Mouse (Mus musculus) embryo, embryonic 10.5 days (tissue): ENCODE measurements around the gene Rap1gds1.

Experiments
- DNase-seq: peaks from one replicate; pipeline ENCODE4 v3.0.0-alpha.2; 2015; ENCODE audit warnings: low spot score

Gene Rap1gds1

DNA sequence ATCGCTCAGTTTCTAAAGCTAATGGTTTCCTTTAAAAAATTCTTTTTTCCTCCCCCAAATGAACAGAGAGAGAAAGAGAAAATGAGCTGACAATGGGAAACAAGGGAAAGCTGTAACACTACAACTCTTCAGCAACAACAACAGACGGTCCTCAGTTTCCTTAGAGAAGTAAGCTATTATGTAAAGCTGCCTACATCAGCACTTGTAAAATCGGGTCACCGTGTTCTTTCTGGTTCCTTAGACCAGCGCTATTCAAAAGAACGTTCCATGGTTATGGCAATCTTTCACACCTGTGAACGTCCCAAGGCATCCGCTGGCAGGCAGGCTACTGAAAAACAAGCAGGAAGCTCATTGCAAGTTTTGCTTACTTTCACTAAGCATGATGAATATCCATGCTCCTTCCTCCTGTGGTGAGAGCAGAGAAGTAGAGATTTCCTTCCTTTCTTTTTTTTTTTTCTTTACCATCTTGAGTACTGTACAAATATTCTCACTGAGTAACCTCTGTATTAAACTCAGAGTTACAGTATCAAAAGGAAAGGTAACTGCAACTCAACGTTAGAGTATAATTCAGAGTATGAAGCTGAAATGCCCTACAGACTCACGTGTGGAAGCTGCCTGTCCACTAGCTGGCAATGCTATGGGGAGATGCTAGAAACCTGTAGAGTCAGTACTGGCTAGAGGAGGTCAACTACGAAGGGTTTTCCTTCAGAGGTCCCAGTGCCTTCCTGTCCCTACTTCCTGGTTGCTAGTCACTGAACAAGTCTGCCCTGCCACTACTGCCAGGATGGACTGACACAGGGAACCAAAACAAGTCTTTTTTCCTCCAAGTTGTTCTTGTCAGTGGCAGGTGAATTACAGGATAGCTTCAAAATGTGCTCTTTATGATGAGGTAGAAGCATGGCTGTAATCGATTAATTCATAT lies 26.0 kb downstream of the Rap1gds1 start:
- DNase-seq: no peak

DNA sequence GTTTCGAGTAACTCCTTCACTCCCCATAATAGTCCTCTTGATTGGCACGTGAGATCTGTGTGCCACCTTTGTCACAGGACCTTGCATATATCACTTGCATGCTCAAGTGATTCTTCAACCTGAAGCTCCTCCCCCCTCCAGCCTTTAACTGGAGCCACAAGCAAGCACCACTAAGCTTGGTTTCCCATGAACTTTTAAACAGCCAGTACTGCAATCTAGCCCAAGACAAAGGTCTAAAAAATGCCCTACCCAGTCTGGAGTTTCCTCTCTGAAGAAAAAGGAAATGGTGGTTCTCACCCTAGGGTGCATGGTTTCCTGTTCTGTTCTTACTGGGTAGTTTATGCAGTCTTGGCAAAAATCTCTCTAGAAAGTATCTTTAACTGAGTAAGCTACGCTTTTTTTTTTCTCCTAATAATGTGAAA lies 32.6 kb downstream of the Rap1gds1 start:
- no peak for DNase-seq

DNA sequence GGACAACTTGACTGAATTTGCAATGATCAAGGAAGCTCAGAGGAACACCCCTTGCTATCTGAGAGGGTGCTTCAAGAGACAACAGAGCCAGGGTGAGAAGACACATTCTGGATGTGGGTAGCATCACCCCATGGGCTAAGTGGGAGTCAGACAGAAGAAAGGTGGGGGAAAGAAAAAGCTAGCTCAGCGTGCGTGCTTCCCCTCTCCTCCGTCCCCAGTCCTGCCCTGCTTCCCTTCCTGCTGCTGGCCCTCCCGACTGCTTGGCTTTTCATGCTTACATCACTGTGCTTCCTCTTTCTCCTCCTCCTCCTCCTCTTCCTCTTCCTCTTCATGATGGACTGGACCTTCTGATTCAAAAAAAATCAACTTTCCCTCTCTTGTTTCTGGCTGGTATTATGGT lies 33.1 kb downstream of the Rap1gds1 start:
- no peak for DNase-seq

DNA sequence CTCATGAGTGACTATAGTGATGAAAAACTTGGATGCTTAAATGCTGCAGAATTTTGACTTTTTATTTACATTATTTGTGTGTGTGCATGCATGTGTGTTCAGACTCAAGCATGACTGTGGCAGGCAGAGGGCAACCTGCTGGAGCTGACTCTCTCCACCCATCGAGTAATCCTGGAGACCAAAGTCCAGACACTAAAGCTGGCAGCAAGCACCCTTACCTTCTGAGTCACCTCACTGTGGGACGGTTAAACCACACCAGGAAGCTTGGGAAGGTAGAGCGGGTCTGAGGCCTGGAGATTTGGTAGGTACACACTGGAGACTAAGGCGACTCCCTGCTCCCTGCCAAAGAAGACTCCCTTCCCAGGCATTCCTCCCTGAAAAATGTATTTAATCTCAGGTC lies 38.0 kb downstream of the Rap1gds1 start:
- DNase-seq: no peak

DNA sequence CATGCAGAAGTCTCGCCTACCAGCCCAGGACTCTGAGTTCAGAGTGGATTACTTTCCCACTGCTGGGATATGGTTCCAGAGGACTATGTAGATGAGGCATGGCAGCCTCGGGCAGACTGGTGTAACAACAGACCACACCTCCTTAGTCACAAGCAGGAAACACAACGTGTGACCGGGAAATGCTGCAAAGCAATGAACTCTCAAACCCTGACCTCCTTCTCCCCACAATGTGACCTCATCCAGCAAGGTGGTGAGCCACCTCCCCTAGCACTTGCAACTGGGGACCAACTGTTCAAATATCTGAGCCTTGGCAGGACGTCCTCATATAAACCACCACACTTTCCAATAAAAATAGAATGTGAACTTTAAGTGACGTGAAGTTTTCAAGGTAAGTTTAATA lies 41.8 kb downstream of the Rap1gds1 start:
- DNase-seq: no peak

DNA sequence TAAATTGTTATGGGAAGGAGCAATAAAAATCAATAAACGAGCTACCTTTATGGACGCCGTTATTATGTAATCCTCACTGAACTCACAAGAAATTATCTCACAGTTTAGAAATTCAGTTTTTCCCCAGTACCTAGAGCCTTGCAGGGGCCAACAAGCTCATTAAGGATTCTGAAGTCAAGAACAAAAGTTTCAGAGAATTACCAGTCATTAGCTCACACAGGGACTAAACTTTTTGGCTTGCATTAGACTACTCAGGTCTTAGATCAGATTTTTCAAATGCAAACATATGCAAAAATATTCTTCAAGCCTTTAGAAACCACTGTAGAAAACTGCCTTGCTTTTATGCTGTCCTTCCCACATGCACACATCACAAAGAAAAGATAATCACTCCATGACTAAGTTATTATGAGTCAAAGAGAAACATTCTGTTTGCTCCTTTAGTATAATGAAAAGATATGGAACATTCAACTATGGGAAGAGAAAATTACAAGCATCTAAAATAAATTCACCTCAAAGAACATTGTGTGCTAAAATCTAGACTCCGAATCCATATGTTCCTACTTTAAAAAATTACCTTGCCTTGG lies 44.3 kb downstream of the Rap1gds1 start:
- no peak for DNase-seq

DNA sequence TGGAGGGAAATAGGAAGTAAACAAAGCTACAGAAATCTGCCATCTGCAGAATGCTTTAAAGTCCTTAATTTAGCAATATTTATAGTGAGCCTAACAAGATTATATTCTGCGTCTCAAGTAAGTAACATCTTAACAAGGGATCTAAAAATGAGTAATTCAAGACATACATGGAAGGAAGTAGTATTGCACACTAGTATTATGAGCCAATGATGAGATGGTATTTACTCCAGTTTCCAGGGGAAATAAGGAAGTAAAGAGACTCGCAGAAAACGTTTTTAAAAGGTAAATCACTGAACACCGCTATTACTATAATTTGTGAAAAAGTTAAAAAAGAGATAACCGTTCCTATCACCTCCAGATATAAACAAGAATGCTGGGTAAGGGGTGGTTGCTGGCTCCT lies 49.9 kb downstream of the Rap1gds1 start:
- no peak for DNase-seq

DNA sequence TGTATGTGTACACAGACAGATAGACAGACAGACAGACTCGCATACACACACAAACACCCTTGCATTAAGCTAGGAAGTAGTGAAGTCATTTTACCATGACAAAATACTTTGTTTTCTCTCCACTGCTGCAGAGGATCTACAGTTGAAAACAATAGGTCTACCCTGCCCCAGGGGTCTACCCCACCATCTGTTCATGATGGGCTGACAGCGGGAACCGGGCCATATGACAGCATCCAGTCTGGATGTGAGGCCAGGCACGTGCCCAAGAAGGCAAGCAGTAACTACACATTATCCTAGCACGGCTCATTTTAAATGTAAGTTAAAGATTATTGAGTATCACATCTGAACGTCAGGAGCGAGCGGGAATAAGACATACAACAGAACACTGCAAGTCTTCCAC lies 51.4 kb downstream of the Rap1gds1 start:
- peak; percentile 37 for DNase-seq

DNA sequence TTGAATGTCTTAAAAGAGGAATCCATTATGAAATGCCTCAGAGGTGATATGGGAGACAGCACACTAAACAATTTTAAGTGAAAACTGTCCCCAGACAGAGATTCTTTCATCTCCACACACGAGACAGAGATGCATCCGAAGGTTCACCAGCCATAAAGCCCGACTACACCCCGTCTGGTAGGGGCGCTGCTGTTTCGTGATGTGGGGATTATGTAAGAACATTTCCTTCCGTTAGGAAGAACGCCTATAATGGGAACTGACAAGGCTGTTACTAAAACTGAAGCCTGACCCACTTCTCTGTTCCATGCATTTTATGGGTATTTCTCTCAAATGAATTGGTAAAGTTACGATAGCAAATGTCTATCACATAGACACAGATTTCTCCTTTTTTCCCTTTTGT lies 62.6 kb downstream of the Rap1gds1 start:
- no peak for DNase-seq

DNA sequence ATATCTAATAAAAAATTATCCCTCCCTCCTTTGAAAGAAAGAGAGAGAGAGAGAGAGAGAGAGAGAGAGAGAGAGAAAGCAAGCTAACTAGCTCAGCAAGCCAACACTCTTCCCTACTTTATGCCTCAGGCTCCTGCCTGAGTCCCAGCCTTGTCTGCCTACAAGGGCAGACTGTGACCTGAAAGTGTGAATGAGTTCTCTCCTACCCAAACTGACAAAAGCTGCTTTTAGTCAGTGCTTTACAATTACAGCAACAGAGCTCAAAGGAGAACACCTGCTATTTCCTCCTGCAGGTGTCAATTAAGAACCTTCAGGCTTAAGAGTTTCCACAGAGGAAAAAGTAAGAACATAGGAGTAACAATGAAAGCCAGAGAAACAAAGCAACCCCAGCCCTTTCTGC lies 69.3 kb downstream of the Rap1gds1 start:
- no peak for DNase-seq

DNA sequence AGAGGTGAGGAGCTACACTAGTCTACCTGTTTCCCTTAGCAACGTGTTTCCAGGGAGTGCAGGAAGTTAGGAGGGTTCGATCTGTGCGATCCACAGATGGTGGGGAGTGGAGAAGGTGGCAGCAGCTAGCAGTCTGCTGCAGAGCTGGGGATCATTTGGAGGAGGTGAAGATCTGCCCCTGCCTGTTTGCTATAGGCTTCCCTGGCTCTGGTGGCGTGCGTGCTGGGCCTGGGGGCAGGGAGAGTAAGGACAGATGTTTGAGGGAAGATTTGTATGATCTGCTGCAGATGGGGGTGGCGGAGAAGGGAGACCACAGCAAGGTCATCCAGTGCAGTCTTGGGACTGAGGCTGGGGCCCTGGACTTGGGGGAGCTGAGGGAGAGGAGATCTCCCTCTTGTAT lies 72.2 kb downstream of the Rap1gds1 start:
- no peak for DNase-seq

DNA sequence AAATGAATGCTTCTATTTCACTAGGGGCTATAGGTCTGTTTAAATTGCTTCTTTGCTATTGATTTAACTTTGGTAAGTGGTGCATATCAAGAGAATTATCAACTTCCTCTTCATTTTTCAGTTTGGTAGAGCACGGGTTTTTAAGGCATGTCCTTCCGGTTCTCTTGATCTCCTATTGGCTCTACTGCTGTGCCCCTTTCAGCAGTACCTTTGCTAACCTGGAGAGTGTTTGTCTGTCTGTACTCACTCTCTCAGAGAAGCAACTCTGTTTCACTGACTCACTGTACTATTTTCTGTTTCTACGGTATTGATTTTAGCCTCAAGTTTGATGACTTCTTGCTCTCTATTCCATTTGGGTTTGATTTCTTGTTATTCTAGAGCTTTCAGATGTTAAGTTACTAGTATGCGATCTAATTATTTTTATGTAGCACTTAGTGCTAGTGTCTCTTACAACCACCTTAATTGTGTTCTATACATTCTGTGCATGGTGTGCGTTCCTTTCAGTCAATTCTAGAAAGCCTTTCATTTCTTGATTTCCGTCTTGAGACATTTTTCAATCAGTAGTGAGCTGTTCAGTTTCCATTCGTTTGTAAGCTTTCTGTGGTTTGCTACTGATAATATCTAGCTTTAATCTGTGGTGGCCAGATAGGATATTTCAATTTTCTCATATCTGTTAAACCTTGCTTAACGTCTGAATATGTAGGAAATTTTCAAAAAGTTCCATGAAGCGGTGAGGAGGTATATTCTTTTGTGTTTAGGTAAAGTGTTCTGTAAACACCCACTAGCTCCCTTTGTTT lies 74.7 kb downstream of the Rap1gds1 start:
- no peak for DNase-seq

DNA sequence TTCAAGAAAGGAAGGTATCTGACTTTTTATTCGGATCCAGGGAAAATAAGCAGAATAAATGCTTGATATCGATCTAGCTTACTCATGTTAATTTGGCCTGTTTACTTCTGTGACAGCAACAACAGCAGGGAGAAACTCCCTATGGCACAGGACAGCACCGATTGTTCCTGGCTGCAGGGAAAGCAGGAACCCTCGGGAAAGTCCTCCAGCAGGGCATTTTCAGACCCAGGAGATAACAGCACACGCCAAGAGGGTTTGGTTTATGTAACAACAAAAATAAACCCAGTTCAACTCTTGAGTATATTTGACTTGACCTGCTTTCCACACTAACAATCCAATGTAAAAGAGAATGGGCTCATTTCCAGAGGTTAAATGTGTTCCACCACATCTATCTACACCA lies 81.5 kb downstream of the Rap1gds1 start:
- DNase-seq: no peak

DNA sequence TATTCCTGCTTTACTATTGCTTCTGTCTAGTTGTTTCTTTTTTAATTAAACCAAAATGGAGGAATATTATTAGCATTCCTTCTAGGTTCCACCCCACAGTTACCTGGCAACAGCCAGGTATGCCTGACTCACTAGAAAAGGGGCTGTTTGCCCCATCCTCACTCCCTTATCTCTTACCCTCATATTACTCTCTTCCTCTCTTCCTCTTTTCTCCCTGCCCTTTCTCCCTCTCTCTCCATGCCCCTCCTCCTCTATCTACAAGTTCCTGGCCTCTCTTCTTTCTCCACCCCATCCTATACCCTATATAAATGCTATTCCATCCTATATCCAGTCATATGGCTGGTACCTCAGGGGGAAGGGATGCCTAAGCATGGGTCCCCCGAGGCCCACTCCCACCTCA lies 83.6 kb downstream of the Rap1gds1 start:
- DNase-seq: no peak

DNA sequence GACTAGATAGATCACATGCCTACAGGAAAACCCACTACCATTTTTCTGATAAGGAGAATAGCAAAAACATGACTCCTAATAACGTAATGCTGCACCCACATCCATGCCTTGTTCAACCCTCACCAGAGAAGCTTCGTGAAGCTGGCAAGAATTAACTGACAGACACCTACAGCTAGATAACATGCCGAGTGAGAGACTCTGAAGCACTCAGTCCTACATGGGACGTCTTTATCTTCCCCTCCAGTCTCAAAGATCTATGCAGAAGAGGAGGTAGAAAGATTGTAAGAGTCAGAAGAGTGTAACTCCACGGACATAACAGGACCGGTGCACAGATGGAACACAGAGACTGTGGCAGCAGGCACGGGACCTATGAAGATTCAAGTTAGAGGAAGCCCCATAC lies 85.9 kb downstream of the Rap1gds1 start:
- DNase-seq: no peak

DNA sequence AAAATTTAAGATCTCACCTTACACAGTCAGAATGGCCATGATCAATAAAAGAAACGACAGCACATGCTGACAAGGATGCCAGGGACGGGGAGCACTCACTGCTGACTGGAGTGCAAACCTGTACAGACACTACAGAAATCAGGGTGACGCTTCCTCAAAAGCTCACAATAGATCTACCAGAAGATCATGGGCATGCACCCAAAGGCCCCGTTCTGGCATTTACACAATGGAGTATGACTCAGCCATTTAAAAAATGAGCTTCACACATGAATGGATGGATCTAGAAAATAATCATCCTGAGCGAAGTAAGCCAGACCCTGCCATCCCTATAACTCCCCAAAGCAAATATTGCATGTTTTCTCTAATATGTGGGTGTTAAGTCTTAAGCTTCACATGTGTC lies 87.0 kb downstream of the Rap1gds1 start:
- no peak for DNase-seq

DNA sequence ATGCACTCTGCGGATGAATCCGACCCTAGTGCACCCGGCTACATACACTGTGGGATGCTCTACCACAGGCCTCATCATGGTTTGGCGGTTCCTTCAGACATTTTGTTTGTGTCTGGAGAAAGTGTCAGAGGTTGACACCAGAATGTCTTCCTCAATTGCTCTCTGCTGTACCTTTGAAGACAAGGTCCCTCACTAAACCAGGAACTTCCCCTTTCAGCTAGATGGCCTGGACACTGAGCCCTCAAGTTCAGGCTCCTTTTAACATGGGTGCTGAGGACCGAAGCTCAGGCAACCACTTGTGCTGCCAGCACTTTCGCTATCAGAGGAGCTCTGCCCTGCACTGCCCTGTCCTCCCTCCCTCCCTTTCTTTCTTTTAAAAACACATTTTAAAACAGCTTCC lies 92.8 kb downstream of the Rap1gds1 start:
- DNase-seq: no peak

DNA sequence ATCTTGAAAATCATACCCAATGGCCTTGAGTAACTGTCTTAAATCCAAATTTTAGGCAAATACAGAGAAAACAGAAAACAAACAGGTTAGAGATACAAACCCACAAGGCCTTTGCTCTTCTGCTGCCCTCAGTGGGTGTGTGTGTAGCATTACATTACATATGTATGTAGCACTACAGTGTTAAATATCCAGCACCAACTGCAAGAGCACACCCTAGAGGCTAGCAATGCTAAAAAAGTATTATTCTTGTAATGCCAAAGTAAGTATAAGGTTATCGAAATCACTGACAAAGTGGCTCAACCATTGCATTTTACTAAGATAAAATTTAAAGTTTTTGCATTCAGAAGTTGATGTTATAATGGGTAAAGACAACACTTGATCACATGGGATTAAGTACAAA lies 97.6 kb downstream of the Rap1gds1 start:
- no peak for DNase-seq

DNA sequence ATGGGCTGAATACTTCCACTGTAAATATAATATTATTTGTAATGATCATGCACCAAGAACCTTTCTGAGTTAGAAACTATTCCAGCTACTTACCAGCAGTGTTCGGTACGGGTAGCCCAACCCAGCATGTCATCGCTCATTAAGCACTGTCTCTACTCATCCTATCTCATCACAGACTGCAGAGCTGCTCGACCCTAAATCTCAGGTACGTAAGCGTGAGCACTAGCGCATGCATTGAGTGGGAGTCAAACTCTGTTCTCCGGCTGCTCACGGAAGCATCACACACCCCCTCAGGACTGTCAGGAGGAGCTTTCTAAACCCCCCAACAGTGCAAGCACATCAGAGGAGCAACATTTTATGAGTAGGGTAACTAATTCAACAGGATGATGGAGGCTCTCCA lies 107.4 kb downstream of the Rap1gds1 start:
- no peak for DNase-seq

DNA sequence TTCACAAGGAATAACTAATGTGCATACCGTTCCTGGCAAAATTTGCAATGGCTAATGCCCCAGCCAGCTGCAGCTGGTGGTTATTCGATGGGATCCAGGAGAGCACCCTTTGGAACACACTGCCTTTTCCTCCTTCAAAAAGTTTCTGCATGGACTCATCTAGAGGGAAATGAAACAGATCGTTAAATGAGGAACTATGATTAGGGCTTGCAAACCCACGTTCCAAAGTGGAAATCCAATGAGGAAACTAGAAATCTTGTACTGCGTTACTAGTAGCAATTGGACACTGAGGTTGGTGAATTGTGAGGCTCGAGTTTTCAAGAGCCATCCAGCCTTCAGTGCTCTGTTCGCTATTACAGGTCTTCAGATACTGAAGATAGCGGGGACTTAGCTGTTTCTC lies 116.5 kb downstream of the Rap1gds1 start:
- DNase-seq: no peak

DNA sequence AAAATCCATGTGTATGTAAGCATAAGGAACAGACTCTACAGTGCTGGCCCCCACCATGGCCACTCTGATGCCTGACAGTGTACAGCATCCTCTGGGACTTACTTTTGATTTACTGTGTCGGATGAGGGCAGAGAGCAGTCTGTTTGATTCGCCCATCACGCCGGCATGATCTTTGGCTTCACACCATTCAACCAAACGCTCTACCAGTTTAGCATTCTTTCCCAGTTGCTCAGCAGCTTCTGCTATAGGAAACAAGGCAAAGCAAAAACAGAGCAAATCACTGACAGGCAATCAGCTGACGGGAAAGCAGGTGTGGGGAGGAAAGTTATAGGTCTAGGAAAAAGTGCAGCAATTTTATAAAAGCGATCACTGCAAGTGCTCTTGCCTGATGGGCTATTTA lies 119.8 kb downstream of the Rap1gds1 start:
- no peak for DNase-seq

DNA sequence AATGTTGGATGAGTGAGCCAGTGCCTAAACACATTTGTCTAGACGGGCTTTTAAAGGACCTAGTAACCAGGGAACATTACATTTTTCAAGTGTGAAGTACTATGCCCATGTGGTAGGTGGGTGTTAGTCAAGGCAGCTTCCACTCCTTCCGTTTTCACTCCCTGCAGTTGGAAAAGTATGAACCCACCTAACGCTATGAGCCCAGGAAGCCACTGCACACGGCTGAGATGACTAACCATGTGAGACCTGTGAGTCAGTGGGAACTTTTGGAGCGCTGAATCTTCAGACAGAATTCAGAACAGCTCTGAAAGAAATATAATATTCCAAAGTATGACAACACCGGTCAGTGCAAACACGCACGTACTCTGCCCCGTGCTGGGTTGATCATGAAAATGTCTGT lies 125.9 kb downstream of the Rap1gds1 start:
- no peak for DNase-seq

DNA sequence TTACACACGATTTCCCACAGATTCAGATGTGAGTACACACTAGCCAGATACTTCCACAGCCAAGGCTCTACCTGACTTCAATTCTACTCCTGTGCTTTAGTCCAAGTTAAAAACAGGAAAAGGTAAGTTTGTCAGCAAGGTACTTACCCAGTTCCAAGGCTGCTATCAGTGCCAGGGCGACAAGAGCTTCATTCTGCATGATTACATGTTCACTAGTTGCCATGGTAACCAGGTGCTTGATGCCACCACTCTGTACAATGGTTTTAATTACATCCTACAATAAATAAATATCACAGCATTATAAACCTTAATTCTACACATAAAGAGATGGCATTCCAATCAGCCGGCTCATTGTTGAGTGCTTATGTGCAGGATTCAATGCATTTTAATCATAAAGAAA lies 129.5 kb downstream of the Rap1gds1 start:
- no peak for DNase-seq
